Mouse (Mus musculus): ENCODE results near the gene P3h2. TPM values are rescaled to one million over a fixed set of nuclear protein-coding genes. Genes with fewer than 3 reads are reported as not detected.

Gene P3h2
- polyA plus RNA-seq, 1 experiment from 2014 or later: 4.8 TPM

GRCm38 (mm10) chr16:25970720-25971119 lies 134.9 kb downstream of the P3h2 start:
- Histone ChIP-seq H3K36me3 (peaks cover 19% of the 10 kb centered on the region), H3K27me3 (no peaks in the 10 kb centered on the region), H3K9me3 (no peaks in the 10 kb centered on the region), H3K4me1 (no peaks in the 10 kb centered on the region), H3K4me3 (no peak overlapping the region), H3K4me2 (no peak overlapping the region), H3K9ac (no peak overlapping the region), H3K27ac (no peak overlapping the region)
- no peak for ATAC-seq (ENCODE audit: insufficient number of reproducible peaks, low FRiP score, low TSS enrichment, low read depth)
- WGBS: 77% methylated on average over 5 of the region's 5 CpGs

DNA sequence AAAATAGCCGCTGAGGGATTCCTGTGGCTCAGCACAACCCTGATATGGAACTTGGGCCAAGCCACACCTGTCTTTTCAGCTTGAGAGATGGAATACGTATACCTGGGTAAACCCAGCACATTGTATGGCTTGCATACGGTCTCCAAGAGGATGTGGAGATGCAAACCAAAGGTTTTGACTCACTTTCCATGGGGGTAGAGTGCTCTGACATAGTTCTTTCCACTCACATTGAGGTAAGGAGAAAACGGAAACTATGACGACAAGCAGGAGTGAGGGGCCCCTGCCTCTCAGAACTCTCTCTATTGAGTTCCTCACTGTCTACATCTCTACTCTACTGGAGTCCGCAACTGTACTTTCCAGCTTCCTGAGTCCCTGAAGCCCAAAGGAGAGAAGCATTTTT lies 135.4 kb downstream of the P3h2 start:
- Histone ChIP-seq H3K27ac (no peak overlapping the region), H3K9ac (no peak overlapping the region), H3K9me3 (no peaks in the 10 kb centered on the region), H3K4me2 (no peak overlapping the region), H3K4me1 (no peaks in the 10 kb centered on the region), H3K4me3 (no peak overlapping the region), H3K27me3 (no peaks in the 10 kb centered on the region), H3K36me3 (peaks cover 24% of the 10 kb centered on the region)
- 79% methylated on average over 6 of the region's 6 CpGs for WGBS
- no peak for ATAC-seq (ENCODE audit: insufficient number of reproducible peaks, low FRiP score, low TSS enrichment, low read depth)

DNA sequence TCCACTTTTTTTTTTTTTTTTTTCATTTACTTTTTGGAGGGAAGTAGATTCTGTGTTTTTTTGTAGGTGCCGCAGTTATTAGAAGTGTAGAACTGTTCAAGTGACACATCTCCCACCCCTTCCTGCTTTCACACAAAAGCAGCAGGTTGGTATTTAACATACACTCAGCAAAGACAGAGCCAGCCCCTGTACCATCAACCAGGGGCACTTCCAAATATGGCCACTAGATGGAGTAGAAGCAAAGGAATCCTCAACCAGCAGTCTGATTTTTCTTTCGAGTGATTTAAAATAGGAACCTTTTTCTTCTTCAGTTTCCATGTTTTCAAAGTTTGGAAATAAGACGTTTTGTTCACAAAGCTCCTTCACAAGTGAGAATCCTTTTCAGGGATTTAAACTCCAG lies 138.3 kb downstream of the P3h2 start:
- Histone ChIP-seq H3K36me3 (peaks cover 24% of the 10 kb centered on the region), H3K4me1 (no peaks in the 10 kb centered on the region), H3K9ac (no peak overlapping the region), H3K27ac (no peak overlapping the region), H3K9me3 (no peaks in the 10 kb centered on the region), H3K4me2 (no peak overlapping the region), H3K27me3 (no peaks in the 10 kb centered on the region), H3K4me3 (no peak overlapping the region)
- 18% methylated on average over 3 of the region's 3 CpGs for WGBS
- no peak for ATAC-seq (ENCODE audit: insufficient number of reproducible peaks, low FRiP score, low TSS enrichment, low read depth)

GRCm38 (mm10) chr16:25963856-25964255 lies 141.7 kb downstream of the P3h2 start:
- H3K9ac ChIP-seq: no peak overlapping the region
- H3K4me3 ChIP-seq: no peak overlapping the region
- H3K27ac ChIP-seq: no peak overlapping the region
- H3K27me3 ChIP-seq: no peaks in the 10 kb centered on the region
- no peaks in the 10 kb centered on the region; the same call in 1 of the 2 replicates for H3K4me1 ChIP-seq
- peaks cover 11% of the 10 kb centered on the region for H3K36me3 ChIP-seq
- no peak overlapping the region for H3K4me2 ChIP-seq
- no peak for ATAC-seq (ENCODE audit: insufficient number of reproducible peaks, low FRiP score, low TSS enrichment, low read depth)
- H3K9me3 ChIP-seq: no peaks in the 10 kb centered on the region
- WGBS: 22% methylated on average over 3 of the region's 3 CpGs

- Histone ChIP-seq H3K4me3 (no peak overlapping the region), H3K9me3 (no peaks in the 10 kb centered on the region), H3K4me1 (no peaks in the 10 kb centered on the region; the same call in 1 of the 2 replicates), H3K27ac (no peak overlapping the region), H3K36me3 (peaks cover 1% of the 10 kb centered on the region; the same call in 1 of the 2 replicates), H3K27me3 (no peaks in the 10 kb centered on the region), H3K9ac (no peak overlapping the region), H3K4me2 (no peak overlapping the region)
- WGBS: 90% methylated on average over 7 of the region's 7 CpGs
- no peak for ATAC-seq (ENCODE audit: insufficient number of reproducible peaks, low FRiP score, low TSS enrichment, low read depth)
Observed at GRCm38 (mm10) chr16:25960345-25960744, 145.2 kb downstream of the P3h2 start.

- H3K4me2 ChIP-seq: no peak overlapping the region
- no peaks in the 10 kb centered on the region for H3K9me3 ChIP-seq
- no peak overlapping the region for H3K9ac ChIP-seq
- no peaks in the 10 kb centered on the region; the same call in 1 of the 2 replicates for H3K4me1 ChIP-seq
- H3K27me3 ChIP-seq: no peaks in the 10 kb centered on the region
- no peak overlapping the region for H3K4me3 ChIP-seq
- ATAC-seq (ENCODE audit: insufficient number of reproducible peaks, low FRiP score, low TSS enrichment, low read depth): no peak
- WGBS: 89% methylated on average over 5 of the region's 5 CpGs
- no peaks in the 10 kb centered on the region for H3K36me3 ChIP-seq
- no peak overlapping the region for H3K27ac ChIP-seq
Observed at GRCm38 (mm10) chr16:25959929-25960328, 145.7 kb downstream of the P3h2 start.

- 61% methylated on average over 7 of the region's 7 CpGs for WGBS
- H3K4me3 ChIP-seq: no peak overlapping the region
- no peaks in the 10 kb centered on the region for H3K36me3 ChIP-seq
- no peak overlapping the region for H3K4me2 ChIP-seq
- H3K9me3 ChIP-seq: no peaks in the 10 kb centered on the region
- no peak overlapping the region for H3K9ac ChIP-seq
- H3K27me3 ChIP-seq: no peaks in the 10 kb centered on the region
- no peak overlapping the region for H3K27ac ChIP-seq
- no peak for ATAC-seq (ENCODE audit: insufficient number of reproducible peaks, low FRiP score, low TSS enrichment, low read depth)
- peaks cover 3% of the 10 kb centered on the region; the same call in 1 of the 2 replicates for H3K4me1 ChIP-seq
Observed at GRCm38 (mm10) chr16:25958650-25959238, 146.8 kb downstream of the P3h2 start.

DNA sequence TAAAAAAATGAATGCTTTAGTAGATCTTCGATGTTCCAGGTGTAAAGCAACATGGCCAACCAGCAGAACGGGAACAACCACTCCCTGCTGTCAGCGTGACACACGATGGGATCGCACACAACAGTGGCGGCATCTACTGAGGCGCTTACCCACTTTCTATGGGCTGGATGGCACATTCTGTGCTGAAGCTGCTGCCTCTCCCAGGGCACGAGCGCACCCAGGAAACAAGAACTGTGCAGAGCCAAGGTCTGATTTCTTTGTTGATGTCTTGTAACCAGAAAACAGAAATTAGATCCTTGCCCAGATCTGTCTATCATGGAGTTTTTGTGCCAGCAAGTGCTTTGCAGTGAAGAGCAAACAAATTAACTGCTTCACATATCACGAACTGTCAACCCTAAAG lies 147.4 kb downstream of the P3h2 start:
- H3K4me2 ChIP-seq: no peak overlapping the region
- no peaks in the 10 kb centered on the region for H3K9me3 ChIP-seq
- H3K27ac ChIP-seq: no peak overlapping the region
- no peak for ATAC-seq (ENCODE audit: insufficient number of reproducible peaks, low FRiP score, low TSS enrichment, low read depth)
- no peaks in the 10 kb centered on the region for H3K36me3 ChIP-seq
- no peak overlapping the region for H3K9ac ChIP-seq
- 82% methylated on average over 10 of the region's 10 CpGs for WGBS
- H3K27me3 ChIP-seq: no peaks in the 10 kb centered on the region
- H3K4me1 ChIP-seq: peaks cover 3% of the 10 kb centered on the region; the same call in 1 of the 2 replicates
- H3K4me3 ChIP-seq: no peak overlapping the region

GRCm38 (mm10) chr16:25956831-25957230 lies 148.8 kb downstream of the P3h2 start:
- Histone ChIP-seq H3K4me1 (peaks cover 3% of the 10 kb centered on the region; the same call in 1 of the 2 replicates), H3K27ac (no peak overlapping the region), H3K9ac (no peak overlapping the region), H3K36me3 (no peaks in the 10 kb centered on the region), H3K9me3 (no peaks in the 10 kb centered on the region), H3K27me3 (no peaks in the 10 kb centered on the region), H3K4me2 (no peak overlapping the region), H3K4me3 (no peak overlapping the region)
- ATAC-seq (ENCODE audit: insufficient number of reproducible peaks, low FRiP score, low TSS enrichment, low read depth): no peak
- WGBS: 79% methylated on average over 6 of the region's 6 CpGs

DNA sequence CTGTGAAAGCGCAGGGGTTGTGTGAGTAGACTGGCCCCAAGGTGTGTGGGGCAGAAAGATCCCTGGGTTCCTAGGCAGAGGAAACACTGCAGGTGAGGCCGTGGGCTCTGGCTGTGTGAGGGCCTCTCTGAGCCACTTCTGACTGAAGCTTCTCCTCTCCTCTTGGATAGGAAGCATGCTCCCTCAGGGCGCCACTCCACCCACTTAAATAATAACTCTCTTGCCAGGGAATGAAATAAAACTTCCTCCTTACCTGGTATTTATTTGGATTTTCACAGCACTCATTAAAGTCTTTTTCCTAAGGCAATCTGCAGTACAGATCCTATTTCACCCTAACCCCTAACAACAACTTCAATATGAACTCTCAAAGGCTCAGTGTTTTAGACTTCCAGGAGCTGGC lies 151.0 kb downstream of the P3h2 start:
- Histone ChIP-seq H3K9ac (no peak overlapping the region), H3K4me2 (no peak overlapping the region), H3K9me3 (no peaks in the 10 kb centered on the region), H3K27ac (peak overlapping the region; percentile 81), H3K4me3 (no peak overlapping the region), H3K4me1 (peaks cover 3% of the 10 kb centered on the region; the same call in 1 of the 2 replicates), H3K36me3 (no peaks in the 10 kb centered on the region), H3K27me3 (no peaks in the 10 kb centered on the region)
- ATAC-seq (ENCODE audit: insufficient number of reproducible peaks, low FRiP score, low TSS enrichment, low read depth): no peak
- WGBS: 38% methylated on average over 3 of the region's 3 CpGs

DNA sequence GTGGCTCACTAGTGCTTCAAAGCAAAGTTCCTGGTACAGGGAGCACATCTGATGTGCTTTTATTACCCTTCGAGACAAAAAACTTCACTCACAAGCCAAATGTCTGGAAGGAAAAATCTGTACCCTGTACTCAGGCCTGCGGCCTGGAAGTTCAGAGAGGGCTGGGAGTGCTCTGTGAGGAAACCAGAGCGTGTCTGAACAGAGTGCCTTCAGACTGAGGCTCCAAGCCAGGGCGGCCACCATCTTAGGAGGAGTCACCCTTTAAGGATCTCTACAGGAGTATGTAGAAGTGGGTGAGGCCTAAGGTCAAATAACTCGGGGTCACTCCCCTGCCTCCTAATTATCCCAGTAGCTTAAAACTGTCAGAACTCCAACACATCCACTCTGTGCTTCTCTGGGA lies 152.2 kb downstream of the P3h2 start:
- Histone ChIP-seq H3K4me2 (no peak overlapping the region), H3K27me3 (no peaks in the 10 kb centered on the region), H3K9me3 (no peaks in the 10 kb centered on the region), H3K36me3 (no peaks in the 10 kb centered on the region), H3K27ac (no peak overlapping the region), H3K4me3 (no peak overlapping the region), H3K9ac (no peak overlapping the region), H3K4me1 (peaks cover 3% of the 10 kb centered on the region; the same call in 1 of the 2 replicates)
- 51% methylated on average over 5 of the region's 5 CpGs for WGBS
- ATAC-seq (ENCODE audit: insufficient number of reproducible peaks, low FRiP score, low TSS enrichment, low read depth): no peak

DNA sequence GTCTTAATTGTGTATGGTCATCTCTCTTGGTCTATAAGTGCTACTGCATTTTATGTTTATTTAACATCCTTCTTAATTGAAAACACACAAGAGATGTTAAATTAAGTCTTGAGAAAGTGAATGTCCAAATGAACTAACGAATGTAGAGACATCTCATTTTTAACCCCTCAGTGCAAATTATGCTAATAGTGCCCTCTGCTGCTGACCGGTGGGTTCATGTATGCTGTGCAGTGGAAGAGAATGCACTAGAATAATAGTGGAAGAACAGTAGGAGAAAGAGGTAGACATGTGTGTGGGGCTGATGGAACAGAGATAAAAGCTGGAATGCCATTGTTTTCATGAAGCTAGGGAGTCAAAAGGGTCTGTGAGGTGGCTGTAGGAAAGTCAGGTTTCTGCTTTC lies 153.6 kb downstream of the P3h2 start:
- Histone ChIP-seq H3K9ac (no peak overlapping the region), H3K4me2 (no peak overlapping the region), H3K27ac (no peak overlapping the region), H3K4me1 (peaks cover 3% of the 10 kb centered on the region; the same call in 1 of the 2 replicates), H3K36me3 (no peaks in the 10 kb centered on the region), H3K4me3 (no peak overlapping the region), H3K27me3 (no peaks in the 10 kb centered on the region), H3K9me3 (no peaks in the 10 kb centered on the region)
- 59% methylated on average over 2 of the region's 2 CpGs for WGBS
- ATAC-seq (ENCODE audit: insufficient number of reproducible peaks, low FRiP score, low TSS enrichment, low read depth): no peak

DNA sequence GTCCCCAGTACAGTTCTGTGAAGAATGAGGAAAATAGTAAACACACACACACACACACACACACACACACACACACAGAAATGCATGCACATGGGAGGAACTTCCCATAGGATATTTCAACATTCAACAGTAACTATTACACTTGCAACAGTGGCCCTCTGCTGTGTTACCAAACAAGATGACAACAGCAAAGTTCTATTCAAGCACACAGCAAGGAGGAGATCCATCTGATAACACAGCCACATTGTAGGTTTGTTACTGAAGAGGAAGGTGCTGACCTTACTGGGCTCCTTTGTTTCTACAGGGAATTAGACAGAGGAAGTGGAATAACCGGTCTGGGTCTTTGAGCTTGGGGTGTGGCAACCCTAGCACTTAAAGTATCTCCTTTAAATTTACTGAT lies 157.5 kb downstream of the P3h2 start:
- Histone ChIP-seq H3K4me3 (no peak overlapping the region), H3K4me2 (no peak overlapping the region), H3K27ac (no peak overlapping the region), H3K9me3 (no peaks in the 10 kb centered on the region), H3K9ac (no peak overlapping the region), H3K27me3 (no peaks in the 10 kb centered on the region), H3K36me3 (no peaks in the 10 kb centered on the region), H3K4me1 (peaks cover 10% of the 10 kb centered on the region; the same call in 1 of the 2 replicates)
- no peak for ATAC-seq (ENCODE audit: insufficient number of reproducible peaks, low FRiP score, low TSS enrichment, low read depth)
- 41% methylated on average over 1 of the region's 1 CpGs for WGBS
